In the genomic region with DNA sequence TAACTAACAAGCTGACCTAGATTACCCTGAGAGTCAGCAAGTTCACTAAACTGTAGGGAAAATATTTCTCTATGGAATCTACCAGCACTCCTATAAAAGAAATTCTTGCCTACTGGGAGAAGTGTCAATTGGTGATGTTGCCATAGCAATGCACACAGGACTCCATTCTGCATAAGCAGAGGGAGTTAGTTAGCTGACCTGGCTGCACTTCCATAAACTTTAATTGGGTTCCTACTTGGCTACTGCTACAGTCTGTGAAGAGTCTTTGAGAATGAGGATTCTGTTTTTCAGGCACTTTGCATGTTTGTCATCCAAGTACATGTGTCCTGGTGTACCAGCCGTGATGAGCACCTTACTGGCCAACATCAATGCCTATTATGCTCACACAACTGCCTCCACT, we compare ENCODE assay signal across 28 mouse cellular contexts. TPM values are rescaled to one million over a fixed set of nuclear protein-coding genes. Genes with fewer than 3 reads are reported as not detected.
"Had no signal": no experiment of that assay in that cellular context is flagged by ENCODE, and none has a peak within 500 bp of the region (broad histone marks: within the 10 kb centered on the region; RNA-seq: fewer than 3 reads in every experiment).

No protein-coding gene starts in this region.

- H3K4me1 ChIP-seq: heart, embryonic 13.5 days; heart, embryonic 15.5 days; hindbrain, embryonic 13.5 days; hindbrain, embryonic 15.5 days; kidney, embryonic 15.5 days; liver, embryonic 13.5 days; liver, embryonic 15.5 days had no signal

- H3K4me2 ChIP-seq: heart, embryonic 11.5 days; heart, embryonic 13.5 days; heart, embryonic 15.5 days; hindbrain, embryonic 13.5 days; hindbrain, embryonic 15.5 days; kidney, embryonic 15.5 days; liver, embryonic 11.5 days; liver, embryonic 13.5 days; liver, embryonic 15.5 days had no signal

- H3K9me3 ChIP-seq: heart, embryonic 13.5 days; heart, embryonic 15.5 days; hindbrain, embryonic 13.5 days; hindbrain, embryonic 15.5 days; kidney, embryonic 15.5 days; liver, embryonic 13.5 days; liver, embryonic 15.5 days had no signal

- H3K27ac ChIP-seq: heart, adult 2 months; heart, embryonic 13.5 days; heart, embryonic 15.5 days; hindbrain, embryonic 13.5 days; hindbrain, embryonic 15.5 days; hindbrain, postnatal 0 days; kidney, embryonic 15.5 days; kidney, postnatal 0 days; left cerebral cortex, adult 2 months; liver, embryonic 13.5 days; liver, embryonic 15.5 days had no signal

- H3K27me3 ChIP-seq: heart, embryonic 13.5 days; heart, embryonic 15.5 days; hindbrain, embryonic 13.5 days; hindbrain, embryonic 15.5 days; kidney, embryonic 15.5 days; liver, embryonic 13.5 days; liver, embryonic 15.5 days had no signal

- ATAC-seq: hindbrain, postnatal 0 days; intestine, embryonic 16.5 days; liver, postnatal 0 days had no signal

- H3K36me3 ChIP-seq: heart, embryonic 15.5 days; kidney, embryonic 15.5 days; liver, embryonic 13.5 days; liver, embryonic 15.5 days had no signal

- H3K9ac ChIP-seq: heart, embryonic 13.5 days; heart, embryonic 15.5 days; hindbrain, embryonic 13.5 days; hindbrain, embryonic 15.5 days; kidney, embryonic 15.5 days; liver, embryonic 13.5 days; liver, embryonic 15.5 days; liver, postnatal 0 days had no signal

- H3K4me3 ChIP-seq: heart, adult 2 months; heart, embryonic 13.5 days; heart, embryonic 15.5 days; hindbrain, embryonic 13.5 days; hindbrain, embryonic 15.5 days; kidney, embryonic 15.5 days; left cerebral cortex, adult 2 months; liver, embryonic 13.5 days; liver, embryonic 15.5 days had no signal

- DNase-seq: gastrocnemius, postnatal 14 days; gastrocnemius, postnatal 36 days; heart, adult 2 months; heart, postnatal 14 days; heart, postnatal 36 days; kidney, adult 11 months; kidney, adult 2 months; kidney, adult 9 months; kidney, postnatal 14 days; kidney, postnatal 36 days; layer of hippocampus, adult 9-11 months; layer of hippocampus, postnatal 36 days; liver; liver, embryonic 13.5 days; liver, postnatal 0 days had no signal

RNA-seq across cellular contexts. Expression of gene Atp8b5, which starts 26.2 kb away (rescaled TPM):
- total RNA-seq: gastrocnemius, adult 18-20 months; gastrocnemius, postnatal 36 days had no signal
